Mouse (Mus musculus): ENCODE data around the gene Vmn1r115.
"Not testable (repeated sequence)": the region's sequence is repeated elsewhere in the genome, so short reads cannot be mapped to it uniquely, and the experiment has no call there.

The Vmn1r115 gene

DNA sequence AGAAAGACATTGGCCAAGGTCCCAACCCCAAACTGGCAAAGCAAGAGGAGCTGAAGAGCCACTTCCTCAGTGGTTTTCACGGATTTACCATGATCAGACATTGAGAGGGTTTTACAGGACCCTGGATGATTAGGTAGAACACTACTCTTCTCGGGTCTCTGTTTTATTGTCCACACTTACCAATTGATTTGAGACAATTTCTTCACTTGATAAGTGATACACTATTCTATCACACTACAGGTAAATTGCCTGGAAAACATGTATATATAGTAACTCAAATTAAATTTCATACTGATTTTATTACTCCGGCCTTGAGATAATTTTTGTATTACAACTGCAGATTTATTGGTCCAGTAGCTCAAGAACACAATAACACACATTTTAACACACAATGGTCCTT lies at the start of gene Vmn1r115:
Vmn1r115 (minus strand) TSS at position 101 of the 400 bp plus-strand sequence.
- DNase-seq (ENCODE audit: low read depth, low spot score): not testable (repeated sequence)

DNA sequence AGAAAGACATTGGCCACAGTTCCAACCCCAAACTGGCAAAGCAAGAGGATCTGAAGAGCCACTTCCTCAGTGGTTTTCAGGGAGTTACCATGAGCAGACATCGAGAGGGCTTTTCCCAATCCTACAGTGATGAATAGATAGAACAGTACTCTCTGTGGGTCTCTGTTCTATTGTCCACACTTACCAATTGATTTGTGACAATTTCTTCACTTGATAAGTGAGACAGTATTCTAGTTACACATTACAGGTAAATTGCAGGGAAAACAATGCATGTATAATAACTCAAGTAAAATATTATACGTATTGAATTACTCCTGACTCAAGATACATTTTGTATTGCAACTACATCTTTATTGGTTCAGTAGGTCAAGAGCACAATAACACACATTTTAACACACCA lies 39.2 kb upstream of the Vmn1r115 start, which contains the start of gene Vmn1r117:
Vmn1r117 (minus strand) TSS at position 101 of the 400 bp plus-strand sequence.
- not testable (repeated sequence) for DNase-seq (ENCODE audit: low read depth, low spot score)

DNA sequence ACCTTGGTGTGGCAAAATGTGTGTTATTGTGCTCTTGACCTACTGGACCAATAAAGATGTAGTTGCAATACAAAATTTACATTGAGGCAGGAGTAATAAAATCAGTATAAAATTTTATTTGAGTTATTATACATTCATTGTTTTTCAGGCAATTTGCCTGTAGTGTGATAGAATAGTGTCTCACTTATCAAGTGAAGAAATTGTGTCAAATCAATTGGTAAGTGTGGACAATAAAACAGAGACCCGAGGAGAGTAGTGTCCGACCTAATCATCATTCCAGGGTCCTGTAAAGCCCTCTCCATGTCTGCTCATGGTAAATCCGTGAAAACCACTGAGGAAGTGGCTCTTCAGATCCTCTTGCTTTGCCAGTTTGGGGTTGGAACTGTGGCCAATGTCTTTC lies 27.2 kb upstream of the Vmn1r115 start, which contains the start of gene Vmn1r116:
Vmn1r116 (plus strand) TSS at position 301 of the 400 bp plus-strand sequence.
- not testable (repeated sequence) for DNase-seq (ENCODE audit: low read depth, low spot score)

DNA sequence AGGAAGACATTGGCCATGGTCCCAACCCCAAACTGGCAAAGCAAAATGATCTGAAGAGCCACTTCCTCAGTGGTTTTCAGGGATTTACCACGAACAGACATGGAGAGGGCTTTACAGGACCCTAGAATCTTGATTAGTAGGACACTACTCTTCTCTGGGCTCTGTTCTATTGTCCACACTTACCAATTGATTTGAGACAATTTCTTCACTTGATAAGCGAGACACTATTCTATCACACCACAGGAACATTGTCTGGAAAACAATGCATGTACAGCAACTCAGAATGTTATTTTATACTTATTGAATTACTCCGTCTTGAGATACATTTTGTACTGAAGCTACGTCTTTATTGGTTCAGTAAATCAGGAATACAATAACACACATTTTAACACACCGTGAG lies 32.7 kb downstream of the Vmn1r115 start, which contains the start of gene Vmn1r114:
Vmn1r114 (minus strand) TSS at position 101 of the 400 bp plus-strand sequence.
- DNase-seq (ENCODE audit: low read depth, low spot score): not testable (repeated sequence)

Data from embryo, embryonic 11.5 days (tissue).